In genomic region chr16:73374608-73375165, GRCm38 (mm10) we compare ENCODE assay signal across 33 mouse cellular contexts.
DNase-seq lines count a peak whose midpoint lies in the region; ATAC-seq and TF ChIP-seq lines count a peak whose summit lies in the region.
"Had no signal": no experiment of that assay in that cellular context is flagged by ENCODE, and none has a peak within 500 bp of the region (broad histone marks: within the 10 kb centered on the region; RNA-seq: fewer than 3 reads in every experiment).

No protein-coding gene starts in this region.

- 0 out of 2 replicates have a peak, but pooled peaks have one; percentile 27 for ATAC-seq in forebrain, embryonic 12.5 days (ENCODE audit: low FRiP score)
- no peak for ATAC-seq in forebrain, embryonic 13.5 days
- ATAC-seq in hindbrain, embryonic 15.5 days (ENCODE audit: low FRiP score, low read depth), result peak; percentile 81; the same call in 1 of the 2 replicates
- ATAC-seq in hindbrain, embryonic 11.5 days (ENCODE audit: low FRiP score), result no peak
- ATAC-seq in neural tube, embryonic 14.5 days (ENCODE audit: low read depth), result peak; percentile 77; the same call in 1 of the 2 replicates
- no peak for ATAC-seq in kidney, embryonic 14.5 days (ENCODE audit: low FRiP score, low TSS enrichment)
- ATAC-seq: inflammation-experienced regulatory T-cells, adult 6 months had no signal

- H3K9me3 ChIP-seq in forebrain, embryonic 12.5 days, result no peaks in the 10 kb centered on the region
- H3K9me3 ChIP-seq in forebrain, embryonic 13.5 days (replicated peaks), result no peaks in the 10 kb centered on the region; the same call in 1 of the 2 replicates
- no peaks in the 10 kb centered on the region for H3K9me3 ChIP-seq in hindbrain, embryonic 15.5 days
- H3K9me3 ChIP-seq in hindbrain, embryonic 11.5 days (ENCODE audit: control insufficient read depth, low read length), result no peaks in the 10 kb centered on the region
- no peaks in the 10 kb centered on the region for H3K9me3 ChIP-seq in neural tube, embryonic 14.5 days (ENCODE audit: control insufficient read depth, low read length)
- no peaks in the 10 kb centered on the region for H3K9me3 ChIP-seq in kidney, embryonic 14.5 days (ENCODE audit: control insufficient read depth, low read length)
- H3K9me3 ChIP-seq: embryonic facial prominence, embryonic 10.5 days; embryonic facial prominence, embryonic 15.5 days; kidney, embryonic 15.5 days; liver, embryonic 15.5 days; midbrain, embryonic 12.5 days had no signal

- H3K27me3 ChIP-seq in forebrain, embryonic 12.5 days, result no peaks in the 10 kb centered on the region
- no peaks in the 10 kb centered on the region for H3K27me3 ChIP-seq in forebrain, embryonic 13.5 days
- H3K27me3 ChIP-seq in hindbrain, embryonic 15.5 days, result no peaks in the 10 kb centered on the region
- H3K27me3 ChIP-seq in hindbrain, embryonic 11.5 days (ENCODE audit: control insufficient read depth, insufficient read depth, low read length), result no peaks in the 10 kb centered on the region
- no peaks in the 10 kb centered on the region for H3K27me3 ChIP-seq in neural tube, embryonic 14.5 days (ENCODE audit: control insufficient read depth, insufficient read depth, low read length)
- no peaks in the 10 kb centered on the region for H3K27me3 ChIP-seq in kidney, embryonic 14.5 days (ENCODE audit: control insufficient read depth, insufficient read depth, low read length)
- H3K27me3 ChIP-seq: embryonic facial prominence, embryonic 15.5 days; kidney, embryonic 15.5 days; limb, embryonic 12.5 days; liver, embryonic 15.5 days; midbrain, embryonic 12.5 days had no signal

- H3K36me3 ChIP-seq in forebrain, embryonic 12.5 days (replicated peaks), result no peaks in the 10 kb centered on the region
- no peaks in the 10 kb centered on the region for H3K36me3 ChIP-seq in forebrain, embryonic 13.5 days (ENCODE audit: poor library complexity, severe bottlenecking)
- no peaks in the 10 kb centered on the region for H3K36me3 ChIP-seq in hindbrain, embryonic 15.5 days
- H3K36me3 ChIP-seq in hindbrain, embryonic 11.5 days (ENCODE audit: control insufficient read depth, insufficient read depth, low read length), result no peaks in the 10 kb centered on the region
- no peaks in the 10 kb centered on the region for H3K36me3 ChIP-seq in neural tube, embryonic 14.5 days (ENCODE audit: control insufficient read depth, insufficient read depth, low read length)
- no peaks in the 10 kb centered on the region for H3K36me3 ChIP-seq in kidney, embryonic 14.5 days (ENCODE audit: control insufficient read depth, insufficient read depth, low read length)
- H3K36me3 ChIP-seq: embryonic facial prominence, embryonic 10.5 days; embryonic facial prominence, embryonic 15.5 days; G1E; kidney, embryonic 15.5 days; limb, embryonic 12.5 days; liver, embryonic 15.5 days; midbrain, embryonic 12.5 days had no signal

- H3K4me3 ChIP-seq in forebrain, embryonic 12.5 days (replicated peaks), result no peak overlapping the region
- H3K4me3 ChIP-seq in forebrain, embryonic 13.5 days, result no peak overlapping the region
- H3K4me3 ChIP-seq in hindbrain, embryonic 15.5 days, result no peak overlapping the region
- H3K4me3 ChIP-seq in hindbrain, embryonic 11.5 days (ENCODE audit: low read depth, low read length), result no peak overlapping the region
- no peak overlapping the region for H3K4me3 ChIP-seq in neural tube, embryonic 14.5 days (ENCODE audit: low read depth, low read length)
- H3K4me3 ChIP-seq in kidney, embryonic 14.5 days (ENCODE audit: low read length), result no peak overlapping the region
- H3K4me3 ChIP-seq: embryonic facial prominence, embryonic 10.5 days; embryonic facial prominence, embryonic 15.5 days; gastrocnemius, adult 2 months; kidney, embryonic 15.5 days; left cerebral cortex, adult 2 months; limb, embryonic 12.5 days; liver, embryonic 15.5 days; midbrain, embryonic 12.5 days; myocyte had no signal

- TF ChIP-seq POLR2A in brain, embryonic 14.5 days (IDR thresholded peaks at IDR 0.05; ENCODE audit: borderline replicate concordance, extremely low read depth, insufficient read depth, insufficient read length, poor library complexity, severe bottlenecking), result no peak

- 63% methylated on average over 3 of the region's 3 CpGs for WGBS in forebrain, embryonic 12.5 days
- 47% methylated on average over 3 of the region's 3 CpGs for WGBS in forebrain, embryonic 13.5 days
- WGBS in hindbrain, embryonic 15.5 days, result 49% methylated on average over 3 of the region's 3 CpGs
- WGBS in hindbrain, embryonic 11.5 days, result 80% methylated on average over 3 of the region's 3 CpGs
- WGBS in neural tube, embryonic 14.5 days, result 36% methylated on average over 3 of the region's 3 CpGs
- WGBS in kidney, embryonic 14.5 days, result 89% methylated on average over 3 of the region's 3 CpGs

- no peak for DNase-seq in hindbrain, embryonic 11.5 days (ENCODE audit: low spot score)
- peak; percentile 49 for DNase-seq in brain, embryonic 14.5 days (ENCODE audit: low read depth)
- DNase-seq: adrenal gland, adult 8-10 months; cerebellum, adult 8-10 months; cerebellum, postnatal 25 days; gastrocnemius, adult 2 months; gastrocnemius, postnatal 36 days; heart, adult 18-20 months; heart, postnatal 36 days; kidney, adult 11 months; kidney, postnatal 25 days; lung, embryonic 14.5 days; lung, postnatal 14 days; spleen, adult 18-20 months; thymus, adult 18-20 months; thymus, postnatal 25 days had no signal

- no peak for TF ChIP-seq CTCF in brain, embryonic 14.5 days (IDR thresholded peaks at IDR 0.05; ENCODE audit: borderline replicate concordance, extremely low read depth, insufficient read depth, insufficient read length)

- no peaks in the 10 kb centered on the region for H3K4me1 ChIP-seq in forebrain, embryonic 12.5 days
- no peaks in the 10 kb centered on the region for H3K4me1 ChIP-seq in forebrain, embryonic 13.5 days
- H3K4me1 ChIP-seq in hindbrain, embryonic 15.5 days (replicated peaks), result no peaks in the 10 kb centered on the region
- no peaks in the 10 kb centered on the region for H3K4me1 ChIP-seq in hindbrain, embryonic 11.5 days (replicated peaks; ENCODE audit: control insufficient read depth, insufficient read depth, low read length)
- H3K4me1 ChIP-seq in neural tube, embryonic 14.5 days (ENCODE audit: control insufficient read depth, insufficient read depth, low read length), result no peaks in the 10 kb centered on the region
- H3K4me1 ChIP-seq in kidney, embryonic 14.5 days (ENCODE audit: control insufficient read depth, insufficient read depth, low read length), result no peaks in the 10 kb centered on the region
- H3K4me1 ChIP-seq: embryonic facial prominence, embryonic 15.5 days; kidney, embryonic 15.5 days; limb, embryonic 12.5 days; liver, embryonic 15.5 days; midbrain, embryonic 12.5 days had no signal

- H3K9ac ChIP-seq in forebrain, embryonic 12.5 days, result no peak overlapping the region
- H3K9ac ChIP-seq in forebrain, embryonic 13.5 days, result no peak overlapping the region
- no peak overlapping the region for H3K9ac ChIP-seq in hindbrain, embryonic 15.5 days
- H3K9ac ChIP-seq in hindbrain, embryonic 11.5 days (ENCODE audit: low read depth, low read length), result no peak overlapping the region
- no peak overlapping the region for H3K9ac ChIP-seq in neural tube, embryonic 14.5 days (replicated peaks; ENCODE audit: low read depth, low read length)
- no peak overlapping the region for H3K9ac ChIP-seq in kidney, embryonic 14.5 days (ENCODE audit: low read depth, low read length)
- H3K9ac ChIP-seq: embryonic facial prominence, embryonic 15.5 days; kidney, embryonic 15.5 days; limb, embryonic 12.5 days; liver, embryonic 15.5 days; lung, embryonic 14.5 days; midbrain, embryonic 12.5 days had no signal

- H3K4me2 ChIP-seq in forebrain, embryonic 12.5 days, result no peak overlapping the region
- H3K4me2 ChIP-seq in forebrain, embryonic 13.5 days, result no peak overlapping the region
- H3K4me2 ChIP-seq in hindbrain, embryonic 15.5 days, result no peak overlapping the region
- H3K4me2 ChIP-seq in hindbrain, embryonic 11.5 days (replicated peaks; ENCODE audit: low read depth, low read length), result no peak overlapping the region
- H3K4me2 ChIP-seq in neural tube, embryonic 14.5 days (ENCODE audit: low read depth, low read length), result no peak overlapping the region
- no peak overlapping the region for H3K4me2 ChIP-seq in kidney, embryonic 14.5 days (replicated peaks; ENCODE audit: low read depth, low read length)
- H3K4me2 ChIP-seq: embryonic facial prominence, embryonic 15.5 days; heart, embryonic 11.5 days; kidney, embryonic 15.5 days; limb, embryonic 12.5 days; liver, embryonic 15.5 days; lung, embryonic 14.5 days; midbrain, embryonic 12.5 days had no signal

- H3K27ac ChIP-seq in forebrain, embryonic 12.5 days, result no peak overlapping the region
- H3K27ac ChIP-seq in forebrain, embryonic 13.5 days, result no peak overlapping the region
- H3K27ac ChIP-seq in hindbrain, embryonic 15.5 days (replicated peaks), result peak overlapping the region; percentile 63
- H3K27ac ChIP-seq in hindbrain, embryonic 11.5 days (ENCODE audit: low read depth, low read length), result no peak overlapping the region
- H3K27ac ChIP-seq in neural tube, embryonic 14.5 days (ENCODE audit: low read depth, low read length), result peak overlapping the region; percentile 28; the same call in 1 of the 2 replicates
- H3K27ac ChIP-seq in kidney, embryonic 14.5 days (ENCODE audit: low read depth, low read length), result no peak overlapping the region
- H3K27ac ChIP-seq: embryonic facial prominence, embryonic 10.5 days; embryonic facial prominence, embryonic 15.5 days; gastrocnemius, adult 2 months; kidney, embryonic 15.5 days; left cerebral cortex, adult 2 months; limb, embryonic 12.5 days; liver, embryonic 15.5 days; midbrain, embryonic 12.5 days; stomach, postnatal 0 days had no signal

Comparison
In these comparisons a context has a peak if more than half of its experiments do, and no peak if none do; other contexts are left out.
1. ATAC-seq: peak in forebrain, embryonic 12.5 days (single experiment), hindbrain, embryonic 15.5 days (single experiment) and neural tube, embryonic 14.5 days (single experiment); none in forebrain, embryonic 13.5 days (single experiment), hindbrain, embryonic 11.5 days (single experiment) and kidney, embryonic 14.5 days (single experiment).
2. H3K27ac ChIP-seq: peak in hindbrain, embryonic 15.5 days (single experiment) and neural tube, embryonic 14.5 days (single experiment); none in forebrain, embryonic 12.5 days (single experiment), forebrain, embryonic 13.5 days (single experiment), hindbrain, embryonic 11.5 days (single experiment) and kidney, embryonic 14.5 days (single experiment).